Mouse (Mus musculus) ES-E14 (cell line): ENCODE data around the gene Spata32. TPM values are rescaled to one million over a fixed set of nuclear protein-coding genes. Genes with fewer than 3 reads are reported as not detected.

Experiments
- DNase-seq: peaks from one replicate; pipeline ENCODE4 v3.0.0-alpha.2; 2013; ENCODE audit warnings: low read depth, low spot score
- H3K27ac ChIP-seq: 2 replicates; pipeline ENCODE4 v1.5.1; 2012; ENCODE audit warnings: low read depth, mild to moderate bottlenecking, low read length, moderate library complexity, mixed read lengths; ENCODE audit not compliant: poor library complexity, insufficient read depth, severe bottlenecking
- H3K36me3 ChIP-seq: 2 replicates; pipeline ENCODE4 v1.6.1; 2012; ENCODE audit warnings: mild to moderate bottlenecking, low read length, moderate library complexity, mixed read lengths; ENCODE audit not compliant: control insufficient read depth, poor library complexity, insufficient read depth, severe bottlenecking
- H3K4me1 ChIP-seq, 2 experiments: fragments of 150-350 bp in 1 of 2; sonication (generic) in 1 of 2; 2 replicates each; pipeline ENCODE4 v1.6.1; 2012; ENCODE audit warnings: low read length in 2 of 2, mild to moderate bottlenecking in 1 of 2, mixed read lengths in 1 of 2; ENCODE audit not compliant: control insufficient read depth in 2 of 2, insufficient read depth in 2 of 2, poor library complexity in 1 of 2
- H3K4me3 ChIP-seq, 2 experiments: fragments of 150-350 bp in 1 of 2; sonication (generic) in 1 of 2; 2 replicates each; pipeline ENCODE4 v1.5.1; 2012; ENCODE audit warnings: low read length in 2 of 2, low read depth in 1 of 2, mild to moderate bottlenecking in 1 of 2, mixed read lengths in 1 of 2; ENCODE audit not compliant: insufficient read depth in 1 of 2, poor library complexity in 1 of 2, severe bottlenecking in 1 of 2
- H3K9ac ChIP-seq: 2 replicates; pipeline ENCODE4 v1.6.1; 2012; ENCODE audit warnings: low read depth, mild to moderate bottlenecking, low read length, mixed read lengths; ENCODE audit not compliant: poor library complexity, insufficient read depth, severe bottlenecking
- H3K9me3 ChIP-seq: fragments of 150-350 bp; sonication (generic); 2 replicates; pipeline ENCODE4 v1.6.1; 2012; ENCODE audit warnings: low read depth, mild to moderate bottlenecking, low read length; ENCODE audit not compliant: control insufficient read depth, insufficient read depth
- CHD2 ChIP-seq: IDR thresholded peaks from 2 replicates; pipeline ENCODE4 v1.6.1; 2014; ENCODE audit warnings: mild to moderate bottlenecking, low read depth, low read length, inconsistent platforms
- HCFC1 ChIP-seq: IDR thresholded peaks from 2 replicates; pipeline ENCODE4 v1.6.1; 2012; ENCODE audit warnings: low read length, inconsistent platforms, borderline replicate concordance; ENCODE audit not compliant: insufficient read depth
- MAFK ChIP-seq: IDR thresholded peaks from 2 replicates; pipeline ENCODE4 v1.6.1; 2014; ENCODE audit warnings: mild to moderate bottlenecking, low read depth, low read length, inconsistent platforms; ENCODE audit not compliant: insufficient read depth
- ZC3H11A ChIP-seq: IDR thresholded peaks from 2 replicates; pipeline ENCODE4 v1.6.1; 2012; ENCODE audit warnings: low read depth, mild to moderate bottlenecking, inconsistent platforms, low read length, borderline replicate concordance
- ZNF384 ChIP-seq: IDR thresholded peaks from 2 replicates; pipeline ENCODE4 v1.6.1; 2012; ENCODE audit warnings: low read depth, low read length, inconsistent platforms
- in situ Hi-C, 2 experiments: fragments of 600-800 bp; cut with MboI; formaldehyde crosslinking; loops; one replicate each; pipeline ENCODE4 v1.15.1; 2025; ENCODE audit warnings: low sequenced_read_pairs in 2 of 2, inconsistent platforms in 1 of 2; ENCODE audit not compliant: unreplicated experiment in 2 of 2
- total RNA-seq: library from RNA; depleted of rRNA; stranded (reverse); fragments of 300-350 nt; gene quantifications from 2 replicates; pipeline ENCODE4 v1.2.3, GENCODE M21; 2012

Spata32 gene
- total RNA-seq, 1 experiment: not detected

- Histone ChIP-seq H3K27ac (no peak overlapping the region), H3K36me3 (no peaks in the 10 kb centered on the region), H3K4me1 (peaks cover 10 to 18% of the 10 kb centered on the region in 2 experiments; a peak in 3 of 4 replicates), H3K9me3 (no peaks in the 10 kb centered on the region), H3K9ac (no peak overlapping the region), H3K4me3 (no peak overlapping the region)
- no peak for DNase-seq
- in situ Hi-C loops: no loop called here
- no peak for TF ChIP-seq CHD2
- no peak for TF ChIP-seq MAFK
- no peak for TF ChIP-seq ZNF384
- TF ChIP-seq ZC3H11A: no peak
Observed at GRCm38 (mm10) chr11:103177216-103177615, 41.0 kb downstream of the Spata32 start.

- no peak for DNase-seq
- TF ChIP-seq ZC3H11A (no peak), HCFC1 (no peak), CHD2 (no peak), MAFK (no peak)
- H3K36me3 ChIP-seq: no peaks in the 10 kb centered on the region
- H3K27ac ChIP-seq: no peak overlapping the region
- H3K9ac ChIP-seq: no peak overlapping the region
- H3K9me3 ChIP-seq: no peaks in the 10 kb centered on the region
- no peak overlapping the region for H3K4me3 ChIP-seq
- in situ Hi-C loops: no loop called here
- peaks cover 14 to 21% of the 10 kb centered on the region in 2 experiments; a peak in 3 of 4 replicates for H3K4me1 ChIP-seq
Observed at GRCm38 (mm10) chr11:103176510-103176909, 41.7 kb downstream of the Spata32 start.

DNA sequence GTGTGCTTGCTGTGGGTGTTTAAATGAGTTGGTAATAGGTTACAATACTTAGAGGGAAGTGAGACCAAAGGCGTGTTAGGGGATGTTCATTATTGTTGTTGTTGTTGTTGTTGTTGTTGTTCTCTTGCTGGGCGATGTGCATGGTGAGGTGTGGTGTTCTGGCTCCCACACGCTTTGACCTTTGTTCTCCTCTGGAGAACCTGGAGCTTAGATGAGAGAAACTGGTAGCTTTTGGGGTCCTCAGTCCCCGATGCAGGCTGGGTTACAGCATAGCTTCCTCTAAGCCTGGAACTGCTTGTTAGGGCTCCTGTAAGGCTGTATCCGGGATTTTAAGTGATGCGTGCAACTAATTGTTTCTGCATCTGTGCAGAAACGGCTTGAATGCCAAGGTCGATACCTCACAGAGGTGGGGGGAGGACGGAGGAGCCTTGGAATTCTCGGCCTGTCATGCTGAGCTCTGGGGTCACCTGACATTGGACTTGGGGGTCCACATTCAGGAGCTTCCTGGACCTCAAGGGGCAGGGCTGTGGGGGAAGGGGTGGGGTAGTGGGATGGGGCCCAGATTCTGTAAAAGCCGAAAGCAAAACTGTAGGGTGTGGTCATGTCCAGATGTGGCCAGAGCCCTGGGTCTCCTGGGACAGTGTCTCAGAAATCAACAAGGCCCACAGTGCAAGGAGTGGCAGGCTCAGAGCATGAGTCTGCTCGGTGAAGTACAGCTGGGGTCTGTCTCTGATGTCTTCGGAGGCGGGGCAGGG, 42.4 kb downstream of the Spata32 start:
- Histone ChIP-seq H3K27ac (no peak overlapping the region), H3K4me3 (no peak overlapping the region), H3K9me3 (no peaks in the 10 kb centered on the region), H3K9ac (no peak overlapping the region), H3K4me1 (peaks cover 14 to 21% of the 10 kb centered on the region in 2 experiments; a peak in 3 of 4 replicates), H3K36me3 (no peaks in the 10 kb centered on the region)
- no peak for DNase-seq
- in situ Hi-C loops: no loop called here
- TF ChIP-seq ZNF384 (no peak), MAFK (no peak), ZC3H11A (no peak), CHD2 (no peak), HCFC1 (no peak)

- H3K27ac ChIP-seq: no peak overlapping the region
- TF ChIP-seq CHD2 (no peak), HCFC1 (no peak), ZC3H11A (no peak), MAFK (no peak), ZNF384 (no peak)
- no peaks in the 10 kb centered on the region for H3K9me3 ChIP-seq
- no peak overlapping the region for H3K9ac ChIP-seq
- no peak for DNase-seq
- H3K36me3 ChIP-seq: no peaks in the 10 kb centered on the region
- H3K4me1 ChIP-seq: peaks cover 14 to 21% of the 10 kb centered on the region in 2 experiments; a peak in 3 of 4 replicates
- in situ Hi-C loops: no loop called here
- H3K4me3 ChIP-seq: no peak overlapping the region
Observed at GRCm38 (mm10) chr11:103174891-103175391, 43.3 kb downstream of the Spata32 start.
